Mouse (Mus musculus): Measurements from ENCODE around the gene Six2. TPM values are rescaled to one million over a fixed set of nuclear protein-coding genes. Genes with fewer than 3 reads are reported as not detected.
A peak's percentile ranks its signal among the peaks of the same experiment; 100 is the strongest.

Gene Six2
- total and polyA plus RNA-seq, 3 experiments = 0.04 to 0.40 TPM; not detected in 1

- H3K27ac ChIP-seq (ENCODE audit: insufficient read depth, low read depth) = no peak overlapping the region
- dilution Hi-C loops (cut with MboI; ENCODE audit: extremely low pct_ligation_motif_present, extremely low pct_unique_long_range_greater_than_20kb, low sequenced_read_pairs) = no loop called here
- H3K27me3 ChIP-seq (replicated peaks) = no peaks in the 10 kb centered on the region
- TF ChIP-seq SMC3 (IDR thresholded peaks at IDR 0.05; ENCODE audit: low read depth, low read length) = no peak
- TF ChIP-seq PAX5 (IDR thresholded peaks at IDR 0.05; ENCODE audit: low read length) = no peak
- TF ChIP-seq POLR2A (IDR thresholded peaks at IDR 0.05; ENCODE audit: low read depth, low read length) = no peak
- TF ChIP-seq ZKSCAN1 (IDR thresholded peaks at IDR 0.05; ENCODE audit: borderline replicate concordance, low read depth, low read length) = no peak
- TF ChIP-seq CTCF (conservative IDR thresholded peaks at IDR 0.05 in 1 of 2, IDR thresholded peaks at IDR 0.05 in 1 of 2; ENCODE audit: low read depth in 2 of 2, low read length in 2 of 2) = no peak; a peak in 1 of 4 replicates
- no peak for TF ChIP-seq POLR2AphosphoS2 (IDR thresholded peaks at IDR 0.05; ENCODE audit: low read depth, low read length)
- no peak for TF ChIP-seq TCF12 (IDR thresholded peaks at IDR 0.05; ENCODE audit: low read depth, low read length)
- TF ChIP-seq HCFC1 (IDR thresholded peaks at IDR 0.05; ENCODE audit: low read depth, low read length) = no peak
- TF ChIP-seq MEF2A (IDR thresholded peaks at IDR 0.05; ENCODE audit: borderline replicate concordance, low read depth, low read length) = no peak
- TF ChIP-seq ZC3H11A (IDR thresholded peaks at IDR 0.05; ENCODE audit: low read depth, low read length) = no peak
- no peak for TF ChIP-seq IRF4 (IDR thresholded peaks at IDR 0.05; ENCODE audit: low read depth, low read length)
- no peak for TF ChIP-seq EP300 (IDR thresholded peaks at IDR 0.05; ENCODE audit: low read length)
- H3K9me3 ChIP-seq (replicated peaks; ENCODE audit: low read length) = no peaks in the 10 kb centered on the region
- no peak overlapping the region for H3K9ac ChIP-seq (ENCODE audit: insufficient read depth, low read depth)
- H3K36me3 ChIP-seq (replicated peaks in 1 of 2; ENCODE audit: control insufficient read depth in 1 of 2, insufficient read depth in 1 of 2, low read length in 1 of 2) = no peaks in the 10 kb centered on the region
- H3K4me1 ChIP-seq (ENCODE audit: control insufficient read depth in 1 of 2, insufficient read depth in 2 of 2) = peaks cover 4 to 8% of the 10 kb centered on the region in 2 experiments
- in situ Hi-C loops (cut with MboI; ENCODE audit: low pct_ligation_motif_present, low pct_unique_long_range_greater_than_20kb, low sequenced_read_pairs) = no loop called here
- no peak for DNase-seq (ENCODE audit: extremely low read depth)
- H3K4me2 ChIP-seq (ENCODE audit: insufficient read depth, low read depth, poor library complexity, severe bottlenecking) = no peak overlapping the region
- no peak overlapping the region for H3K4me3 ChIP-seq (replicated peaks in 1 of 3; ENCODE audit: low read depth in 2 of 3, low read length in 2 of 3, poor library complexity in 1 of 3)
- no peaks in the 10 kb centered on the region for H3K79me2 ChIP-seq (replicated peaks; ENCODE audit: control insufficient read depth, extremely low read depth, insufficient read depth, poor library complexity, severe bottlenecking)
Measured at GRCm38 (mm10) chr17:85679651-85680050, 8.4 kb downstream of the Six2 start.

DNA sequence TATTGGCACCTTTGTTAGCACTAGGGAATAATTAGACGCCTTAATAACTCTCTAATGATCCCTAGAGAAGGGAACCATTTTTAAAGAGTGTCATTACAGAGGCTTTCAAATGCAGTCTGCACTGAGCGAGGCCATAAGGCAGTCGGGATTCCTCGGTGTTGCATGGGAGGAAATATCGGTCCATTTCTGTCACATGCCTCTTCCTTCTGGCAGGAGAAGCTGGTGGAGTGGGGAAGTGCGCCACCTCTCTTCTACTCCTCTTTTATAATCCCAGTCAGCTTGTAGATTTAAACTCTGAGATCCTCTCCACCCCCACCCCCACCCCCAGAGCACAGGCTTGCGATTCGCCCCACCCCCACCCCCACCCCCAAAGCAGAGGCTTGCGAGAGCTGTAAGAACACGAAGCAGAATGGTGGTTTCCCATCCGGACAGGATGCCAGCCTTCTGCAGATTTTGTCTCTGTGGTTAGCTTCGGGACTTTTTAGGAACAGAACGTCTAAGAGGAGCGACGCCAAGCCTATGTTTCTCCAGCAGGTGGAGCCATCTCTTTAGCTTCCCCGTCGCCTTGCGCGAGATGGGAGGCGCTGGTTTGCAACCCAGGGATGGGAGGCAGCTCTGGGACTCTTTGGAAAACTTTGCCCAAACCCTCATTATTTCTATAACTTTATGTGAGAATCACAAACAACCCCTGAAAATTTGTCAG lies 23.3 kb downstream of the Six2 start:
- no peaks in the 10 kb centered on the region for H3K79me2 ChIP-seq (replicated peaks; ENCODE audit: control insufficient read depth, extremely low read depth, insufficient read depth, poor library complexity, severe bottlenecking)
- no peaks in the 10 kb centered on the region for H3K36me3 ChIP-seq (replicated peaks in 1 of 2; ENCODE audit: control insufficient read depth in 1 of 2, insufficient read depth in 1 of 2, low read length in 1 of 2)
- peak; percentile 90 for DNase-seq (ENCODE audit: extremely low read depth)
- H3K27ac ChIP-seq (ENCODE audit: insufficient read depth, low read depth) = no peak overlapping the region
- H3K9me3 ChIP-seq (replicated peaks; ENCODE audit: low read length) = no peaks in the 10 kb centered on the region
- peak overlapping the region; percentile 7; the same call in 1 of the 2 replicates for H3K9ac ChIP-seq (ENCODE audit: insufficient read depth, low read depth)
- in situ Hi-C loops (cut with MboI; ENCODE audit: low pct_ligation_motif_present, low pct_unique_long_range_greater_than_20kb, low sequenced_read_pairs) = loop anchor here (5.0 to 25.0 kb wide), 3 partner anchors 220 to 798 kb away; no protein-coding TSS in a partner anchor
- H3K4me3 ChIP-seq (replicated peaks in 1 of 3; ENCODE audit: low read depth in 2 of 3, low read length in 2 of 3, poor library complexity in 1 of 3) = no peak overlapping the region
- H3K4me1 ChIP-seq (ENCODE audit: control insufficient read depth in 1 of 2, insufficient read depth in 2 of 2) = peaks cover 4 to 14% of the 10 kb centered on the region in 2 experiments; a peak in 3 of 4 replicates
- dilution Hi-C loops (cut with MboI; ENCODE audit: extremely low pct_ligation_motif_present, extremely low pct_unique_long_range_greater_than_20kb, low sequenced_read_pairs) = no loop called here
- H3K4me2 ChIP-seq (ENCODE audit: insufficient read depth, low read depth, poor library complexity, severe bottlenecking) = peak overlapping the region; percentile 62; the same call in 1 of the 2 replicates
- H3K27me3 ChIP-seq (replicated peaks) = no peaks in the 10 kb centered on the region
- peak; percentile 3; the same call in 1 of the 2 replicates for TF ChIP-seq ELF1 (IDR thresholded peaks at IDR 0.05; ENCODE audit: low read depth, low read length)
- TF ChIP-seq NRF1 (IDR thresholded peaks at IDR 0.05; ENCODE audit: low read depth, low read length) = 0 out of 2 replicates have a peak, but pooled peaks have one; percentile 19
- peak; percentile 69 for TF ChIP-seq SIN3A (IDR thresholded peaks at IDR 0.05; ENCODE audit: low read length)
- no peak; the same call in 1 of the 2 replicates for TF ChIP-seq MXI1 (IDR thresholded peaks at IDR 0.05; ENCODE audit: low read depth, low read length)
- peak; percentile 96 for TF ChIP-seq SMC3 (IDR thresholded peaks at IDR 0.05; ENCODE audit: low read depth, low read length)
- TF ChIP-seq EP300 (IDR thresholded peaks at IDR 0.05; ENCODE audit: low read length) = peak; percentile 44; the same call in 1 of the 2 replicates
- TF ChIP-seq USF1 (IDR thresholded peaks at IDR 0.05; ENCODE audit: low read depth, low read length) = no peak
- TF ChIP-seq MAX (IDR thresholded peaks at IDR 0.05; ENCODE audit: low read length) = no peak
- TF ChIP-seq JUND (conservative IDR thresholded peaks at IDR 0.05; ENCODE audit: low read depth, low read length) = no peak
- 0 out of 2 replicates have a peak, but pooled peaks have one; percentile 10 for TF ChIP-seq NELFE (IDR thresholded peaks at IDR 0.05; ENCODE audit: low read depth, low read length)
- no peak for TF ChIP-seq ZNF384 (IDR thresholded peaks at IDR 0.05; ENCODE audit: low read depth, low read length)
- no peak for TF ChIP-seq PAX5 (IDR thresholded peaks at IDR 0.05; ENCODE audit: low read length)
- no peak for TF ChIP-seq USF2 (conservative IDR thresholded peaks at IDR 0.05; ENCODE audit: low read depth, low read length)
- TF ChIP-seq BHLHE40 (IDR thresholded peaks at IDR 0.05; ENCODE audit: low read depth, low read length) = no peak
- no peak for TF ChIP-seq MAFK (IDR thresholded peaks at IDR 0.05; ENCODE audit: insufficient replicate concordance, low read length)
- 0 out of 2 replicates have a peak, but pooled peaks have one; percentile 32 for TF ChIP-seq ETS1 (conservative IDR thresholded peaks at IDR 0.05; ENCODE audit: low read depth, low read length)
- 0 out of 2 replicates have a peak, but pooled peaks have one; percentile 30 for TF ChIP-seq MAZ (IDR thresholded peaks at IDR 0.05; ENCODE audit: low read depth, low read length)
- no peak for TF ChIP-seq ZMIZ1 (IDR thresholded peaks at IDR 0.05; ENCODE audit: low read depth, low read length)
- no peak for TF ChIP-seq GABPA (IDR thresholded peaks at IDR 0.05; ENCODE audit: insufficient replicate concordance, low read depth, low read length)
- no peak for TF ChIP-seq POLR2AphosphoS2 (IDR thresholded peaks at IDR 0.05; ENCODE audit: low read depth, low read length)
- TF ChIP-seq JUN (IDR thresholded peaks at IDR 0.05; ENCODE audit: insufficient read depth, low read depth, low read length) = no peak
- no peak for TF ChIP-seq TBP (conservative IDR thresholded peaks at IDR 0.05; ENCODE audit: low read depth, low read length)
- TF ChIP-seq CHD1 (IDR thresholded peaks at IDR 0.05; ENCODE audit: low read depth, low read length) = no peak
